Mouse (Mus musculus) T-cell, adult 2 months (primary cell): ENCODE results near the gene Pam.
"Not testable (repeated sequence)": the region's sequence is repeated elsewhere in the genome, so short reads cannot be mapped to it uniquely, and the experiment has no call there.

Experiments
- DNase-seq: peaks from one replicate; pipeline ENCODE4 v3.0.0; 2022; ENCODE audit warnings: low spot score

The Pam gene

DNA sequence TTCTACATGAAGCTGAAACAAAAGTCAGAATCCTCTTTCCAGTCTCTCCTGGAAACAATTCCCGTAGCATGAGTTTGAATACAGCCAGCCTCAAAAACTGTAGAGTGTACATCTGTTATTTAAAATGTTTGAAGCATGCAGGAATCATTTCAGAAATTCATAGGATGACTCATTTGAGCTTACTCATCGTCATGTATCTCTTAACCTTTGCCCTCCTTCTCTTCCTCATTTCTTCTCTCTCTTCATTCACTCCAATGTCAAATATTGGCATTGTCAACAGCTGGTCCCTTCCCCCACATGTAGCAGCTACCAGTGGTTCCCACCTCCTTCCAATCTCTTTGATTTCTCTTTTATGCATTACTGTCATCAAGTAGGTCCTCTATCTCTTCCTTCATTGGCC, 59.7 kb downstream of the Pam start:
- DNase-seq = no peak

- DNase-seq = no peak
These were observed 63.6 kb downstream of the Pam start for GRCm38 (mm10) chr1:98031802-98032201.

DNA sequence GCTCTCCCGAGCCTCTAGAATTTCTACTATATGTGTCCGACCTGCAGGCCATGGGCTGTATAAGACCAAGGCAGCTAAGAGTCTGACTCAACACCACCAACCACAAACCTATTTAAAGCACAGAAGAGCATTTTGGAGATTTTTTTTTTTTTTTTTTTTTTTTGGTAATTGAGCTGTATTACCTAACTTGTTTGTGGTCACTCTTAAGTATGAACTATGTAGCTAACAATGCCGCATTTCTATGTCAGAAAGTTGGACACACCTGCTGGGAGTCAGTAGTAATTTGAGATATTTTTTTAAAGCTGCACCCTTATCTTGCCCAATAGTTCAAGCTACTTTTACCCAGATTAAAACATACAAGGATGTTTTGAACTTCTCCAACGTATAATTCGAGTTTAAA, 66.4 kb downstream of the Pam start:
- no peak for DNase-seq

DNA sequence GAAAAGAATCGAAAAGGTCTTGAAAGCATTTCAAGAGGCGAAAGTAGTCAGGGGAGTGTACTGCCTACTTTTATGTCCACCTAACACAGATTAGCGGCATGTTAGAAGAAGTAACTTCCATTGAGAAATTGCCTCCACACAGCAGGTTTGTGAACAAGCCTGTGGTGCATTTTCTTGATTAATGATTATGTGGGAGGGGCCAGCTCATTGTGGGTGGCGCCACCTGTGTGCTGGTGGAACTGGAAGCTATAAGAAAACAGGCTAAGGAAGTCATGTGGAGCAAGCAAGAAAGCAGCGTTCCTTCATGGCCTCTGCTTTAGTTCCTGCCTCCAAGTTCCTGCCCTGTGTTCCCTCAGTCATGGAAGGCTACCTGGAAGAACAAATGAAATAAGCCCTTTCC, 67.0 kb downstream of the Pam start:
- DNase-seq = no peak

DNA sequence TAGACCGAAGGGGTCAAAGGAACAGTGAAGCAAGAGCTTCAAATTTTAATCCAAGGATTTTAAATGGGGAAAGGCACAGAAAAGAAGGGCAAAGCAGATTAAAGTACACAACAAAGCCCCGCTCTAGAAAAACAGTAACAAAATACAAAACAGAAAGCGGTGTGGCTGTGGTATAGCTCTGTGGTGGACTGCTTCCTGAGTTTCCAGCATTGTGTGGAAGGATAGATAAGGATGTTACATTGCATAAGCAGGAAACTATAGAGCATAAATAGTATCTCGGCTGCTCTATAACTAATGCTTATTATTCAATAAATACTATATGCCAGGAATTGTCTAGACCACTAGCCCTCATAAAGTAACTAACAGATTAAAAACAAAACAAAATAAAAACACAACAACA, 67.5 kb downstream of the Pam start:
- DNase-seq = no peak

DNA sequence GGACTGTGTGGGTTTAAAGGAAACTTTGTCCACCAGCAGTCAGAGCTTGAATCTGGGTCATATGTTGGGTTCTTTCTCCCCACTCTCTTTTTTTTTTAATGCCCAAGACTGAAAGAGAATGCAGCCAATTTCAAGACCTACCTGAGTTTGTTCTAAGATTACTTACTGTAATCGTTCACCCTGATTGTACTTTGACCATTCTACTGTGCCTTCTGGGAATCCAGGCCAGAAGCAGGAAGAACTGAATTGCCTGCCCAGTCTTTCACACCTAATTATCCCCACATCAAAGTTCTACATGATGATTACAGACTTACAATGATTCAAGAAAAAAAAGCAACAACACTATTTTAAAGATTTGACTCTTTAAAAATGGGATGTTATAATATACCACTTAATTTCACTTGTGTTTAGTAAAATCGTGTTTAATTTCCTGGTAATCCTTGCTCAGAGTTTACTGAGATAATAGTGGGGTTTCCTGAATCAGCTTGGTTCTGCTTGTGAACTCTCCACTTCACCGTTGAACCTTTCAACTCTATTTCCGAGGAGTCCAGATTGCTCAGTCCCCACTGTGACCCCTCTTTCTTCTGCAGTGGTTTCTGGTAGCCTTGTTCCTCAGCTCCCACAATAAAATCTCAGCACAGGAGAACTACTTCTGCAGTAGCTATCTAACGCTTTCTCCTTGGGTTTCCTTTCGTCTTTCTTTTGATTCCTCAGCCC, 69.4 kb downstream of the Pam start:
- no peak for DNase-seq

DNA sequence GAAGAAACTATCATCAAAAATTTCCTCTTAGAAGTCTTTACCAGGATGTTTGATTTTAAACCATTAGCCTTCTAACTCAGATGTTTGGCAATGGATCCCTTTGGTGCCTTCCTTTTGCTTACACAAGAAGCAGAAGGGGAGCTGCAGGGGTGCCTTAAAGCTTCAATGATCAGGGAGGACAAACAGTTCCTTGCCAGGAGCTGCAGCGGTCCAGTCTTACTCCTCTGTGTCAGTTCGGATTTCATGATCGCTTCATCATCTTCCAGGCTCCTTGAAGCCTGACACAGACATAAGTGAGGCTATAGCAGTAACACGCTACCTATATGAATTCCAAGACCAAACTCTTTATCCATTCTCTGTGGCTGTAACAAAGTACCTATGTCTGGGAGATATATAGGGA, 71.6 kb downstream of the Pam start:
- DNase-seq = no peak

DNA sequence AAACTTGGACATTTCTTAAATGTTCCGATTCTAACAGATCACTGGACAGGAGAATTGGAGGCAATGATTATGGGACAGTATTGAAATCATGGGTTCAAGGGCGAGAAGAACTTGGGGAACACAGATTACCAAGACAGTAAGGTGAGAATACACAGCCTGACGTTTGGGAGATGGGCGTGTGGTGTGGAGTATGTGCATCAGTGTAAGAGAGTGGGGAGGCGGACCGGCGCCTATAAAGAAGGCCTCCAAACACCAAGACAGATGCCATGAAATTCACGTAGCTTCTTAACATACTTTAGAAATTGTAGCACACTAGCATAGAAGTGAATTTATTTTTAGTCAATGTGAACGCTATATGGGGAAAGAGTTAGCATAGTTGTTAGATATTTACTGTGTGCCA, 76.5 kb downstream of the Pam start:
- DNase-seq = no peak

GRCm38 (mm10) chr1:98016004-98016848, 79.2 kb downstream of the Pam start:
- no peak for DNase-seq

DNA sequence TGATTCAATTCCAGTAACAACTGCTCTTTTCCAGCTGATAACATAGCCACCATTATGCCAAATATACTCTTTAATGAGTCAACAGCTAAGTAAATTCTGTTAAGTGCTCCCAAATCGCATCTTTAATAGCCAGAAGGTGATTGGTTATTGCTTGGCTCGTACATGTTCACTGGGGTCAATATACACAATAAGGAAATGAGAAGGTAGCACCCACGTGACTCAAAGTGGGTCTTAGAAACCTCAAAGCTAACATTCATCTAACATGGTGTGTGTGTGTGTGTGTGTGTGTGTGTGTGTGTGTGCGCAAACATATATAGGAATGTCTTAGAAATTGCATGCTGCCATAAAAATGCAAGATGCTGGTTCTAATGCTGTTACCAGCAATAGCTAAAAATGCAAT, 79.9 kb downstream of the Pam start:
- no peak for DNase-seq

DNA sequence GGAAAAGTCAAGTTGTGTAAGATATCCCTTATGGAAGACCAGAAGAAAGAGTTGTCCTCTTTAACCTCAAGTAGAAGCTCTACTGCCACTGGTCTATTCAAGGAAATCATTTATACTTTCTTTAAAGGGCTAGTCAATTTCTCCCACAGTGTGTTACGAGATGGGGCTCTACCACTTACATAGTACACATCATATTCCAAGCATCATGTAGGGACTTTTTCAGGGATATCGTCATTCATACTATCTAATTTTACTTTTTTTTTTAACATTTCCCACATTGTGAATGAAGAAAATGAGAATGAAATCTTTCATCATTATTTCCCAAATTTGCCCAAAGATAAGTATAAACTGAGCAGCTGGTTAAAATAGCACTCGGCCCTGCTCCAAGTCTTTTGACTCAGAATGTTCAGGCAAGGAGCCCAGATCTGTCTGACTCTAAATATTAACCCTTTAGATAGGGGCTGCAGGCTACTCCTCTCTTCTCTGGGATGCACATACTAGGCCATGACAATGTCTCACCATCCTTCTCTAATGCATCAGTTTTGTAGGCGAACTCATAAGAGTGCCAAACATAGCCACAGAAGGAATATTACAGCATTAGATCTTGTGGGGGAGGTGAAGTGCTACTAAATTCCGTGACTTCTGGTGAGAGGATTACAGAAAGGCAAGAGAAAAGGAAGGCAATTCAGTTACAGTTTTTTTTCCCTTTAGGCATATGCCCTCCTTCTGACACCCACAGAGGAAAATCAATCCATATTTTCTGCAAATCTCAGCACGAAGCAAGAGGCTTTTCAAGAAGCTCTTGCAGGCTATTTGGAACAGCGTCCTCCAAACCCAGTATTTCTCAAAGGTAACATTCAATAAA, 92.7 kb downstream of the Pam start:
- no peak for DNase-seq

- DNase-seq = no peak
These were observed 96.0 kb downstream of the Pam start for GRCm38 (mm10) chr1:97999465-97999864.

GRCm38 (mm10) chr1:97998961-97999360, 96.5 kb downstream of the Pam start:
- not testable (repeated sequence) for DNase-seq

GRCm38 (mm10) chr1:97997088-97997487, 98.4 kb downstream of the Pam start:
- no peak for DNase-seq

- no peak for DNase-seq
These were observed 103.5 kb downstream of the Pam start for GRCm38 (mm10) chr1:97991976-97992375.

DNA sequence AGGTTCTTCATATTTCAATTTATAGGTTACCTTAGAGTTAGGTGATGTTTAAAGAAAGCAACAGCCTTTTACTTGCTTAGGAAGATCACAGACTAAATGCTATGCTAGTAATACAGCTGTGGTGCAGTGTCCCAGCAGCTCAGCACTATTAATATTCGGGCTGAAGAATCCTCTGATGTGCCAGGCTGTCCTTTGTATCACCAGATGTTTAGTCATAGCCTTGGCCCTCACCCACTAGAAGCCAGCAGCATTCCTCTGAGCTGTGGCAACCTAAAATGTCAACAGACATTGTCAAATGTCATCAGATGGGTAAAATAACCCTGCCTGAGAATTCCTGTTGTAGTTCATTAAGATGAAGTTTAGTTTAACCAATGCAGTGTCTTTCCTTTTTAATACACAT, 112.3 kb downstream of the Pam start:
- no peak for DNase-seq

GRCm38 (mm10) chr1:97979422-97979821, 116.0 kb downstream of the Pam start:
- DNase-seq = no peak

DNA sequence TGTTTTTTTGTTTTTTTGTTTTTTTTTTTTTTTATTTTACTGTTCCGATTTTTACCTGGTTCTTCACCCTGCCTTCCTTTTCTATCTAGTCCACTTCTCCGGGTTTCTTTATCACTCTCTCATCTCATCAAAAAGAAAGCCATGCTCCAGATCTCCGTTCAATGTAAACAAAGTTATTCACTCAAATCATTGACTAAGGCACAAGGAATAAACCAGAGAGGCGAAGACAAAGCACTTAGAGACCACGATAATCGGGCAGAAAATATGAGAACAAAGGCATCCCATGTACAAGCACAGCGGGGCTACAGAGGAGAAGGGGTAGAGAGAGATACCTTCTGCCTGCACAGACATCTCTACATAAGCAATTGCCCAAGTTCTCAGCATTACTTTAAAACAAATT, 117.9 kb downstream of the Pam start:
- DNase-seq = no peak

- no peak for DNase-seq
These were observed 118.5 kb downstream of the Pam start for GRCm38 (mm10) chr1:97976873-97977473.

- DNase-seq = no peak
These were observed 119.4 kb downstream of the Pam start for GRCm38 (mm10) chr1:97976072-97976471.

- DNase-seq = no peak
These were observed 120.5 kb downstream of the Pam start for GRCm38 (mm10) chr1:97974968-97975367.

GRCm38 (mm10) chr1:97969765-97970164, 125.7 kb downstream of the Pam start:
- no peak for DNase-seq
